Mouse (Mus musculus): Measurements from ENCODE around the gene Atp11a.

- no peak for TF ChIP-seq CHD2 (IDR thresholded peaks at IDR 0.05; ENCODE audit: low read depth, low read length)
- no peak for TF ChIP-seq ZC3H11A (IDR thresholded peaks at IDR 0.05; ENCODE audit: borderline replicate concordance, low read depth, low read length)
These were observed 155.2 kb downstream of the Atp11a start for GRCm38 (mm10) chr8:12912011-12912410.
